Mouse (Mus musculus) embryonic fibroblast, embryonic 13.5 days (primary cell): ENCODE data around the gene Bend7.

ENCODE experiments used
- CTCF ChIP-seq: IDR thresholded peaks from 2 replicates; pipeline ENCODE4 v1.5.1; 2011; ENCODE audit warnings: mild to moderate bottlenecking, control low read depth, low read length, moderate library complexity, borderline replicate concordance; ENCODE audit not compliant: insufficient read depth
- POLR2A ChIP-seq: IDR thresholded peaks from 2 replicates; pipeline ENCODE4 v1.6.1; 2011; ENCODE audit warnings: low read depth, mild to moderate bottlenecking, control low read depth, low read length, moderate library complexity

DNA sequence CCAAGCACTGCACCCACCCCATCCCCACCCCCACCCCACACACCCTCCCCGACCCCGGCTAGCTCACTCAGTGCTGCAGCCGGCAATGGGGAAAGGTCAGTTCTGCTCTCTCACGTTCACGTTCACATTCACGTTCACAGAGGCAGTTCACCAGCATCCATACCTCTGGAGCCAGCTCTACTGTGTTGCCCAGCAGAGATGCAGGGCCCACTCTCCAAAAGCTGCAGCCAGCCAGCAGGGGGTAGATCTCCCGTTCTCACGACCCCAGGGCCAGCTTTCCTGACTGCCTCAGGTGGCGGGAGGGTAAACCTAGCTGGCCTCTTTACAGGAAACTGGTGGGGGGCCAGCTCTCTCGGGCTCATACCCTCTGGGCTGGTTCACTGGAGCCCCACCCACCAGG lies 100.0 kb downstream of the Bend7 start:
- TF ChIP-seq CTCF (no peak), POLR2A (no peak)
